Mouse (Mus musculus) intestine, embryonic 16.5 days (tissue): ENCODE results near the gene Evi5l. TPM values are rescaled to one million over a fixed set of nuclear protein-coding genes. Genes with fewer than 3 reads are reported as not detected.

Experiments
- ATAC-seq: fragments of 200-750 bp; cut with Nextera tagmentation; 2 replicates; pipeline ENCODE4 v1.8.0; 2017; ENCODE audit warnings: moderate TSS enrichment, moderate library complexity
- H3K27ac ChIP-seq: fragments of 300-500 bp; sonication (generic); 2 replicates; pipeline ENCODE4 v1.5.1; 2014; ENCODE audit warnings: mild to moderate bottlenecking, low read length
- H3K27me3 ChIP-seq: fragments of 300-500 bp; sonication (generic); replicated peaks from 2 replicates; pipeline ENCODE4 v1.6.1; 2014; ENCODE audit warnings: low read length, control low read depth, mixed read lengths; ENCODE audit not compliant: control insufficient read depth, insufficient read depth
- H3K36me3 ChIP-seq: fragments of 300-500 bp; sonication (generic); 2 replicates; pipeline ENCODE4 v1.6.1; 2014; ENCODE audit warnings: low read length, control low read depth; ENCODE audit not compliant: control insufficient read depth, insufficient read depth
- H3K4me1 ChIP-seq: fragments of 300-500 bp; sonication (generic); 2 replicates; pipeline ENCODE4 v1.6.1; 2014; ENCODE audit warnings: low read length, control low read depth, mixed read lengths; ENCODE audit not compliant: control insufficient read depth, insufficient read depth
- H3K4me2 ChIP-seq: fragments of 300-500 bp; sonication (generic); 2 replicates; pipeline ENCODE4 v1.6.1; 2014; ENCODE audit warnings: low read depth, low read length, control low read depth
- H3K4me3 ChIP-seq: fragments of 300-500 bp; sonication (generic); 2 replicates; pipeline ENCODE4 v1.5.1; 2014; ENCODE audit warnings: mild to moderate bottlenecking, low read length
- H3K9ac ChIP-seq: fragments of 300-500 bp; sonication (generic); 2 replicates; pipeline ENCODE4 v1.6.1; 2014; ENCODE audit warnings: low read depth, low read length
- H3K9me3 ChIP-seq: fragments of 300-500 bp; sonication (generic); 2 replicates; pipeline ENCODE4 v1.6.1; 2016; ENCODE audit warnings: low read length, control low read depth; ENCODE audit not compliant: control insufficient read depth
- WGBS: fragments of 180-500 bp; shearing (Covaris S2); extraction: QIAGEN DNeasy Blood & Tissue Kit; methylation state at CpG from one replicate; pipeline ENCODE4 v1.1.7; 2014; 5-methylcytosine and 5-hydroxymethylcytosine counted together
- polyA plus RNA-seq: library from polyadenylated mRNA; unstranded; fragments of >200 nt; fragmentation: Nextera tagmentation; extraction: Ambion mirVana; gene quantifications from 2 replicates; pipeline ENCODE4 v1.2.1, GENCODE M21; 2015

Evi5l gene
- polyA plus RNA-seq, 1 experiment from 2014 or later = 19.1 TPM

GRCm38 (mm10) chr8:4227919-4228318, 61.6 kb downstream of the Evi5l start:
- 90% methylated on average over 4 of the region's 4 CpGs for WGBS
- Histone ChIP-seq H3K27me3 (no peaks in the 10 kb centered on the region), H3K36me3 (no peaks in the 10 kb centered on the region), H3K4me1 (peaks cover 16% of the 10 kb centered on the region; the same call in 1 of the 2 replicates), H3K9me3 (no peaks in the 10 kb centered on the region), H3K9ac (no peak overlapping the region), H3K4me2 (no peak overlapping the region), H3K4me3 (no peak overlapping the region), H3K27ac (no peak overlapping the region)
- ATAC-seq = no peak

- ATAC-seq = no peak
- Histone ChIP-seq H3K4me3 (no peak overlapping the region), H3K9ac (no peak overlapping the region), H3K36me3 (no peaks in the 10 kb centered on the region), H3K9me3 (no peaks in the 10 kb centered on the region), H3K4me2 (no peak overlapping the region), H3K27me3 (no peaks in the 10 kb centered on the region), H3K27ac (no peak overlapping the region), H3K4me1 (peaks cover 16% of the 10 kb centered on the region; the same call in 1 of the 2 replicates)
- 73% methylated on average over 5 of the region's 5 CpGs for WGBS
Observed at GRCm38 (mm10) chr8:4229784-4230183, 63.4 kb downstream of the Evi5l start.

GRCm38 (mm10) chr8:4230612-4231351, 64.4 kb downstream of the Evi5l start:
- Histone ChIP-seq H3K9ac (0 out of 2 replicates have a peak overlapping the region, but pooled peaks have one; percentile 11), H3K9me3 (no peaks in the 10 kb centered on the region), H3K4me1 (peaks cover 16% of the 10 kb centered on the region; the same call in 1 of the 2 replicates), H3K4me2 (0 out of 2 replicates have a peak overlapping the region, but pooled peaks have one; percentile 2), H3K27me3 (no peaks in the 10 kb centered on the region), H3K27ac (peak overlapping the region; percentile 16), H3K4me3 (no peak overlapping the region), H3K36me3 (no peaks in the 10 kb centered on the region)
- ATAC-seq = peak; percentile 81
- 52% methylated on average over 10 of the region's 10 CpGs for WGBS

GRCm38 (mm10) chr8:4237814-4238433, 71.6 kb downstream of the Evi5l start:
- H3K4me2 ChIP-seq = peak overlapping the region; percentile 73
- no peak for ATAC-seq
- peaks cover 29% of the 10 kb centered on the region for H3K4me1 ChIP-seq
- peak overlapping the region; percentile 99 for H3K27ac ChIP-seq
- peak overlapping the region; percentile 86 for H3K4me3 ChIP-seq
- peak overlapping the region; percentile 81 for H3K9ac ChIP-seq
- 18% methylated on average over 15 of the region's 15 CpGs for WGBS
- no peaks in the 10 kb centered on the region for H3K27me3 ChIP-seq
- H3K9me3 ChIP-seq = no peaks in the 10 kb centered on the region
- 0 out of 2 replicates have a peak, but pooled peaks cover under 1% of the 10 kb centered on the region for H3K36me3 ChIP-seq

- ATAC-seq = peak; percentile 93
- peak within 1 kb of the TSS; percentile 84 for H3K9ac ChIP-seq
- under 1% methylated on average over 71 of the region's 71 CpGs for WGBS
Observed at GRCm38 (mm10) chr8:4238434-4239192, 72.2 kb downstream of the Evi5l start, which contains the start of the genes Map2k7 and Gm49320. Map2k7 (plus strand) TSS chr8:4238740. Gm49320 (plus strand) TSS chr8:4238865.

GRCm38 (mm10) chr8:4239193-4239890, 73.0 kb downstream of the Evi5l start:
- Histone ChIP-seq H3K27ac (peak overlapping the region; percentile 93), H3K4me2 (peak overlapping the region; percentile 84), H3K4me1 (peaks cover 29% of the 10 kb centered on the region), H3K36me3 (peaks cover 11% of the 10 kb centered on the region), H3K4me3 (peak overlapping the region; percentile 86), H3K9ac (peak overlapping the region; percentile 84), H3K27me3 (no peaks in the 10 kb centered on the region), H3K9me3 (no peaks in the 10 kb centered on the region)
- peak; percentile 45 for ATAC-seq
- WGBS = 10% methylated on average over 19 of the region's 19 CpGs

More at GRCm38 (mm10) chr8:4238434-4239192, 72.2 kb downstream of the Evi5l start, which contains the start of the genes Map2k7 and Gm49320:
- peak within 1 kb of the TSS; percentile 86 for H3K4me3 ChIP-seq
- no peaks in the 10 kb centered on the region for H3K27me3 ChIP-seq
- peak within 1 kb of the TSS; percentile 84 for H3K4me2 ChIP-seq
- peak within 1 kb of the TSS; percentile 99 for H3K27ac ChIP-seq
- peaks cover 4% of the 10 kb centered on the region; the same call in 1 of the 2 replicates for H3K36me3 ChIP-seq
- H3K9me3 ChIP-seq = no peaks in the 10 kb centered on the region
- peaks cover 29% of the 10 kb centered on the region for H3K4me1 ChIP-seq

GRCm38 (mm10) chr8:4245061-4245460, 78.7 kb downstream of the Evi5l start:
- Histone ChIP-seq H3K27me3 (no peaks in the 10 kb centered on the region), H3K4me1 (peaks cover 21% of the 10 kb centered on the region), H3K9me3 (no peaks in the 10 kb centered on the region), H3K4me3 (no peak overlapping the region), H3K36me3 (peaks cover 25% of the 10 kb centered on the region), H3K9ac (no peak overlapping the region), H3K27ac (no peak overlapping the region), H3K4me2 (no peak overlapping the region)
- 95% methylated on average over 5 of the region's 5 CpGs for WGBS
- ATAC-seq = no peak

- WGBS = 84% methylated on average over 13 of the region's 13 CpGs
- Histone ChIP-seq H3K4me2 (no peak overlapping the region), H3K27ac (no peak overlapping the region), H3K4me1 (peaks cover 16% of the 10 kb centered on the region; the same call in 1 of the 2 replicates), H3K4me3 (no peak overlapping the region), H3K27me3 (no peaks in the 10 kb centered on the region), H3K9me3 (no peaks in the 10 kb centered on the region), H3K36me3 (peaks cover 25% of the 10 kb centered on the region), H3K9ac (no peak overlapping the region)
- ATAC-seq = no peak
Observed at GRCm38 (mm10) chr8:4245737-4246136, 79.4 kb downstream of the Evi5l start.
